Mouse (Mus musculus): ENCODE data around the gene Rhov. TPM values are rescaled to one million over a fixed set of nuclear protein-coding genes. Genes with fewer than 3 reads are reported as not detected.

Gene Rhov
- polyA plus RNA-seq (2017; shearing (Covaris generic)) = not detected

GRCm38 (mm10) chr2:119270643-119271331 is at the start of gene Rhov:
Gene Rhov (minus strand): TSS chr2:119271272.

GRCm38 (mm10) chr2:119288270-119288882 is 17.3 kb upstream of the Rhov start, which contains the start of gene Vps18:
Gene Vps18 (plus strand): TSS chr2:119288740.

GRCm38 (mm10) chr2:119237210-119237870 is 33.7 kb downstream of the Rhov start, which contains the start of gene Spint1:
Gene Spint1 (plus strand): TSS chr2:119237362.

GRCm38 (mm10) chr2:119229775-119230704 is 41.0 kb downstream of the Rhov start, which contains the start of gene Ppp1r14d:
Gene Ppp1r14d (minus strand): TSS chr2:119229906.

Other genes with a start within 250 kb of the Rhov start
- gene Ccdc32, start 241.9 kb downstream of the Rhov start, polyA plus RNA-seq (2017; shearing (Covaris generic)) = 11.3 TPM
- gene Rpusd2, start 236.5 kb downstream of the Rhov start, polyA plus RNA-seq (2017; shearing (Covaris generic)) = 3.2 TPM
- 1.2 TPM for gene Knl1, start 224.2 kb downstream of the Rhov start, polyA plus RNA-seq (2017; shearing (Covaris generic))
- 2.1 TPM for gene Rad51, start 158.5 kb downstream of the Rhov start, polyA plus RNA-seq (2017; shearing (Covaris generic))
- gene Rmdn3, start 114.2 kb downstream of the Rhov start, polyA plus RNA-seq (2017; shearing (Covaris generic)) = 25.3 TPM
- gene Gchfr, start 103.5 kb downstream of the Rhov start, polyA plus RNA-seq (2017; shearing (Covaris generic)) = not detected
- not detected for gene Gm14137, start 96.8 kb downstream of the Rhov start, polyA plus RNA-seq (2017; shearing (Covaris generic))
- gene Zfyve19, start 62.7 kb downstream of the Rhov start, polyA plus RNA-seq (2017; shearing (Covaris generic)) = 32.0 TPM
- gene Dnajc17, start 62.5 kb downstream of the Rhov start, polyA plus RNA-seq (2017; shearing (Covaris generic)) = 17.9 TPM
- not detected for gene Ppp1r14d, start 41.4 kb downstream of the Rhov start, polyA plus RNA-seq (2017; shearing (Covaris generic))
- 0.39 TPM for gene Spint1, start 33.9 kb downstream of the Rhov start, polyA plus RNA-seq (2017; shearing (Covaris generic))
- gene Vps18, start 17.5 kb upstream of the Rhov start, polyA plus RNA-seq (2017; shearing (Covaris generic)) = 10.1 TPM
- not detected for gene Dll4, start 54.5 kb upstream of the Rhov start, polyA plus RNA-seq (2017; shearing (Covaris generic))
- gene Chac1, start 80.0 kb upstream of the Rhov start, polyA plus RNA-seq (2017; shearing (Covaris generic)) = not detected
- gene Ino80, start 206.4 kb upstream of the Rhov start, polyA plus RNA-seq (2017; shearing (Covaris generic)) = 4.6 TPM